Mouse (Mus musculus): ENCODE results near the gene Arhgef3.

DNA sequence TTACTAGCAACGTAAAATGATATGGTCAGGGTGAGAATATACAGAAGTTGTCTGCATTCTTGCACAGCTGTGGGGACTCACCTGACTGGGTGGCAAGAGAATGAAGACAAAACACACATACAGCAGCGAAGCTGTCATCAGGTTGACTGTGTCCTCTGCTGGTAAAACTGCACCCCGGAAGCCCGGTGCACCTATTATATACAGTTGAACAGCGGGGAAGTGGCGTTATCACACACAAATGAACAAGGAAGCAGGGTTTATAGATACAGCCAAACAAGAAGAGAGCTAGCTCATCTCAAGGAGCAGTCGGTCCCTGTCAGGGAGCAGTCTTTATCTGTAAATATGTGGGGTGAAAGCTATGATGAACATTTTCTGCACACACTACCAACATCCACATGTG, 296.8 kb downstream of the Arhgef3 start:
- no peak for TF ChIP-seq CTCF (IDR thresholded peaks at IDR 0.05)
- TF ChIP-seq EP300 (IDR thresholded peaks at IDR 0.05) = no peak

Measured in lung, postnatal 0 days (tissue).